Mouse (Mus musculus): ENCODE data around the gene Muc4. TPM values are rescaled to one million over a fixed set of nuclear protein-coding genes. Genes with fewer than 3 reads are reported as not detected.

Muc4 gene
- polyA plus RNA-seq, 1 experiment from 2014 or later, result not detected

DNA sequence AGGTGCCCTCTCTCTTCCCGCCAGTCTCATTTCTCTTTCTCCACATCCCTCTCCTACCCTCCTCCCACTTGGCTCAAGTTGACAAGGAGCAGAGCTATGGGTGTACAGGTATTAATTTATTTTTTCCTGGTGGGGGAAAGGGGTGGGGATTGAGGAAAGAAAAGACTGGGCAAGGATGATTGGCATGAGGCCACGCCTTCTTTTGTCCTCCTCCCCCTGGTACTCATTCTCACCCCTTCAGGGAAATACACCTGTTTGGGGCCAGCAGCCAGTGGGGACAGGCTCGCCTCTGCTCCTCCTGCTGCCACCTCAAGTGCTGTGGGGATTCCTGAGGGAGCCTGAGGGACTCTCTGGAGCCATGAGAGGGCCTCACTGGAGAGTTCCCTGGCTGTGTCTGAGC, 336 bp downstream of the Muc4 start:
- Histone ChIP-seq H3K27ac (no peak overlapping the region), H3K4me3 (no peak overlapping the region), H3K9ac (no peak overlapping the region), H3K4me2 (no peak overlapping the region), H3K27me3 (replicated peaks) (no peaks in the 10 kb centered on the region), H3K36me3 (replicated peaks) (no peaks in the 10 kb centered on the region), H3K4me1 (no peaks in the 10 kb centered on the region), H3K9me3 (no peaks in the 10 kb centered on the region)
- 68% methylated on average over 3 of the region's 3 CpGs for whole genome bisulfite sequencing
- ATAC-seq (replicated peaks), result no peak

DNA sequence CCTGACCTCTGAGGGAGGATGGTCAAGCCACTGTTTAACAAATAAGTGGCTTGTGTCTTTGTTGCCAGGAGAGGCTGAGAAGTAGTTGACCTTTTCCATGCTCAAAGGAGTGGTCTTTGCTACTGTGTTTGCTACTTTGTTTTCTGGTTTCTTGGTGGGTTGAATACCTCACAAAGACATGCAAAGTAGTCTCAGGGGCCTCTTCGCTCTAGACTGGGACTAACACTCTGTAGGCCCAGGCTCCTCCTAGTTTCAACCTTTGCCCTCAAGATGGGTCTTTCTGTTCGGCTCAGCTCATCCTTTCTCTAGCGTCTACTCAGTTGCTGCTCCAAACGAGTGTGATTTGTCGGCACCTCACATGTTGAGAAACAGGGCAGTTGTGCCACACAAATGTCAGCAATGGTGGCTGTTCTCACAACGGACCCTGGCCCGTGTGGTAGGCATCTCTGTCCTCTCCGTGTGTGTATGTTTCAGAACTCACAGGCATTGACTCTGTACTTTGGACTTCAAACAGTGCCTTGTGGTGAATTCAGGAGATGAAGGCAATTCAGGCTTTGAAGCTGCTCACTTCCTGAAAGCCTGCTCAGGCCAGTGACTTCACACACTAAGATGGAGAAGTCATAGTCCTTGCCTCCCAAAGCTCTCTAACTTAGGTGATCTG, 4.4 kb downstream of the Muc4 start:
- ATAC-seq (replicated peaks), result no peak
- Histone ChIP-seq H3K4me2 (no peak overlapping the region), H3K4me3 (no peak overlapping the region), H3K4me1 (no peaks in the 10 kb centered on the region), H3K27ac (no peak overlapping the region), H3K9me3 (no peaks in the 10 kb centered on the region), H3K27me3 (replicated peaks) (no peaks in the 10 kb centered on the region), H3K36me3 (replicated peaks) (no peaks in the 10 kb centered on the region), H3K9ac (no peak overlapping the region)
- WGBS, result 69% methylated on average over 8 of the region's 8 CpGs

DNA sequence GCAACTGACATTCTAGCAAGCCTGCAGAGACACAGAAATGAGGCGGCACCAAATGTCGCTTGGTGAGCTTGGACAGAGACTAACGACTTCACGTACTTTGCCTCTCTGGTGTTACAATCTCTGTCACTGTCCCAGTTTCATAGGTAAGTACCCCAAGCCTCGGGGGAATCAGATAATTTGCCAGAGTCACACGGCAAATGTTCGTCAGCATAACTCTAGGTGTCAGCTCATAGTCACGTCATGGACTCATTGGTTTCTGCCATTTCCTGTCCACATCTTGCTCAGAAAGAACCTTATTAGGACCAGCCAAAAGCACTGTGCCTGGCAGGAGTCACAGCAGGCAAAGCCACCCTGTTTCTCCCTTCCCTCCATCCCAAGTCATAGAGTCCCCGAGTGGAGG, 5.7 kb downstream of the Muc4 start:
- Histone ChIP-seq H3K27me3 (replicated peaks) (no peaks in the 10 kb centered on the region), H3K36me3 (replicated peaks) (no peaks in the 10 kb centered on the region), H3K9ac (no peak overlapping the region), H3K9me3 (no peaks in the 10 kb centered on the region), H3K4me2 (no peak overlapping the region), H3K4me1 (no peaks in the 10 kb centered on the region), H3K27ac (no peak overlapping the region), H3K4me3 (no peak overlapping the region)
- WGBS, result 80% methylated on average over 9 of the region's 9 CpGs
- no peak for ATAC-seq (replicated peaks)

DNA sequence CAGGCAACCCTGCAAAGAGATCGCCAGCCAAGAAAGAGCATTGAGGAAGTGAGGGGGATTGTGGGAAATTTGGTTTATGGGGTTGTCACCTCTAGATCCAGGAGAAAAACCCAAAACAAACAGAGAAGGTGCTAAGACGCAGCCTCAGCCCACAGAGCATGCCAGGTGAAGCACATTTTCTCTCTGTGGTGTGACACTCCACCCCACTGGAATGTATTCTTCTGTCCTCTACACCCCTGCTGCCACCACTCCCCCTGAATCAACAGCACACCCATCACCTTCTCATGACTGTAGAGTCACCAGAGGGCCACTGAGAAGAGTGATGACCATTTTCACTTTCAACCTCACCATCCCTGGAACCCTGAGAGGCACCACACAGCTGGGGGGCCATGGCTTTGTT, 7.0 kb downstream of the Muc4 start:
- no peaks in the 10 kb centered on the region for H3K27me3 ChIP-seq (replicated peaks)
- ATAC-seq (replicated peaks), result no peak
- no peaks in the 10 kb centered on the region for H3K4me1 ChIP-seq
- no peaks in the 10 kb centered on the region for H3K9me3 ChIP-seq
- H3K9ac ChIP-seq, result no peak overlapping the region
- no peak overlapping the region for H3K27ac ChIP-seq
- no peak overlapping the region for H3K4me2 ChIP-seq
- no peak overlapping the region for H3K4me3 ChIP-seq
- no peaks in the 10 kb centered on the region for H3K36me3 ChIP-seq (replicated peaks)
- WGBS, result 92% methylated on average over 2 of the region's 2 CpGs

DNA sequence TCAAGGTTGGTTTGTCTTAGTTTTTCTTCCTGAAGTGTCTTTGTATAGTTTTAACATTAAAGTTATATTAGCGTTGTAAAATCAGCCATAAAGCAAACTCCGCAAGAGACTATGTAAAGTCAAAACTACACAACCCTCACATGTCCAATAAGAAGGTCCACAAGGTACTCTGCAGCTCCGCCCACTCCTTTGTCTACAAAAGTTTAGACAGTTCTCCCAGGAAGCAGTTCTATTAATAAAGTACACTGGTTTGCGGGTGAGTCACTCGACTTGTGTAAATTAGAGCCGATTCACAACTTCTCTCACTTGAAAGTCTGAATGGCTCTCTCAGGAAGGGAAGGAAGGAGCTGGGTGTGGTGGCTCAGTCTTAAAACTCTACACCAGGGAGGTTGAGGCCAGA, 10.2 kb downstream of the Muc4 start:
- Histone ChIP-seq H3K4me2 (no peak overlapping the region), H3K27me3 (replicated peaks) (no peaks in the 10 kb centered on the region), H3K36me3 (replicated peaks) (no peaks in the 10 kb centered on the region), H3K4me3 (no peak overlapping the region), H3K9ac (no peak overlapping the region), H3K27ac (no peak overlapping the region), H3K9me3 (no peaks in the 10 kb centered on the region), H3K4me1 (no peaks in the 10 kb centered on the region)
- 65% methylated on average over 6 of the region's 6 CpGs for WGBS
- no peak for ATAC-seq (replicated peaks)

DNA sequence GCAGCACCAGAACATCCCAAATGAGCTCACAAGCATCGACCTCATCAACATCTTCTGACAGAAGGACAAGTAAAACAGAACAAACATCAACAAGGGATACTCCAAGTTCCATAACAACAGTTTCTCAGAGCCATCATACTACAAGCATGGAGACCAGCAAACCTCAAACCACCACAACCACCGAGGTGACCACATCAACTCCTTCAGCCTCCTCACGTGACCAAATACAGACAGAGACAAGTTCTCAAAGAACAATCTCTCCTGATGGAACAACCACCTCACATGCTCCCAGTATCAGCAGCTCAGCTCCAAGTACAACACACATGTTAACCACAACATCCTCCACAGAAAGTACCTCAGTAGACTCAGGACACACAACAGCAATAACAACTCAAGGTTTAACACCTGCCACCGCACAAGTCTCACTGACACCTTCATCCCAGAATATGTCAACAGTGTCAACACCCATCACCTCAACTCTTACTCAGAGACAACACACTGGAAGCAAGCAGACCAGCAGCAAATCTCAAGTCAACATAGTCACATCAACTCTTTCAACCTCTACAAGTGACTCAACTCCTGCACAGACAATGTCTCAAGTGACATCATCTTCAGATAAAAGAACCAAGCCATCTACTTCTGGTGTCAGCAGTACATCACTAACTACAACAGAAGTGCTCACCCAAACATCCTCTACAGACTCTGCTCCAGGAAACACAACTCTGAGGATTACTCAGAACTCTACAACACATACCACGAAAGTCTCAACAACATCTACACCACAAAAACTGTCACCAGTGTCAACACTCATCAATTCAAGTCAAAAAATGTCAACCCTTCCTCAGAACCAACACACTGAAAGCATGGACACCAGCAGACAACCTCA, 14.8 kb downstream of the Muc4 start:
- Histone ChIP-seq H3K9ac (no peak overlapping the region), H3K36me3 (replicated peaks) (no peaks in the 10 kb centered on the region), H3K4me3 (no peak overlapping the region), H3K9me3 (no peaks in the 10 kb centered on the region), H3K27me3 (replicated peaks) (no peaks in the 10 kb centered on the region), H3K4me2 (no peak overlapping the region), H3K27ac (no peak overlapping the region), H3K4me1 (no peaks in the 10 kb centered on the region)
- ATAC-seq (replicated peaks), result no peak
- 92% methylated on average over 5 of the region's 5 CpGs for WGBS

DNA sequence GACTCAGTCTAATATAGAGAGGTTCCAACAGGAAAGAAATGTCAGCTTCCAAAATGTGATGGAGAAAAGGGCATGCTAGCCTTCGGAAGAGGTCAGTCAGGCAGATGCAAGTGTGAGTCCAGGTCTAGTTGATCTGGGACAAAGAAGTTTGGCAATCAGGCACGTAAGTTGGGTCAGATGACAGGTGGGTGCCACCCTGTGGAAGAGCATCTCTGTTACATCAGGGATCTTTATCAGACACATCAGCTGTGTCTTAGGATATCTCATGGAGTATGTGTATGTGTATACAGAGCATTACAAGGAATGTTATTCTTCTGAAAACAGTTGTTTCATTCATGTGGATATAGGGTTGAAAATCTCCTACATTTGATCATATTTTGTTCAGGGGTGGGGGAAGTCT, 28.9 kb downstream of the Muc4 start:
- Histone ChIP-seq H3K9ac (no peak overlapping the region), H3K27me3 (replicated peaks) (no peaks in the 10 kb centered on the region), H3K9me3 (no peaks in the 10 kb centered on the region), H3K4me2 (no peak overlapping the region), H3K36me3 (replicated peaks) (no peaks in the 10 kb centered on the region), H3K4me1 (no peaks in the 10 kb centered on the region), H3K4me3 (no peak overlapping the region), H3K27ac (no peak overlapping the region)
- 85% methylated on average over 2 of the region's 2 CpGs for WGBS
- ATAC-seq (replicated peaks), result no peak

DNA sequence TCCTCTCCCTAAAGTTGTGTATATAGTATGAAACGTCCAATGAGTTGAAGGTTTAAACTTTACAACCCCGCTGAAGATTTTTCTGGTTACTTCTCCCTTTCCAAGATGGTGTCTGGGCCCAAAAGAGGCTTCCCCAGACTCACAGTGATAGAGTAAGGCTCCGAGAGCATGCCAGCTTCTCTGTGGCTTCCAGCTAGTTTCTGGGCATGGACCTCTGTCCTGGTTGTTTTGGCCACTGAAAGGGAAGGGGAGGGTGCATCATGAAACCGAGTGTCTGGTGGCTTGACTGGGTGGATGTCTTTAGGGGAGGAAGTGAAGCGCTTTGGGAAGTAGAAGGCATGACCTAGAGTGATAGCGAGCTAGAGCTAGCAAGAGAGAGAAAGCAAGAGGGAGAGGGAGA, 29.3 kb downstream of the Muc4 start:
- no peaks in the 10 kb centered on the region for H3K4me1 ChIP-seq
- H3K36me3 ChIP-seq (replicated peaks), result no peaks in the 10 kb centered on the region
- no peak overlapping the region for H3K27ac ChIP-seq
- 72% methylated on average over 6 of the region's 6 CpGs for WGBS
- H3K9me3 ChIP-seq, result no peaks in the 10 kb centered on the region
- H3K4me3 ChIP-seq, result no peak overlapping the region
- H3K4me2 ChIP-seq, result no peak overlapping the region
- no peak for ATAC-seq (replicated peaks)
- no peak overlapping the region for H3K9ac ChIP-seq
- H3K27me3 ChIP-seq (replicated peaks), result no peaks in the 10 kb centered on the region

DNA sequence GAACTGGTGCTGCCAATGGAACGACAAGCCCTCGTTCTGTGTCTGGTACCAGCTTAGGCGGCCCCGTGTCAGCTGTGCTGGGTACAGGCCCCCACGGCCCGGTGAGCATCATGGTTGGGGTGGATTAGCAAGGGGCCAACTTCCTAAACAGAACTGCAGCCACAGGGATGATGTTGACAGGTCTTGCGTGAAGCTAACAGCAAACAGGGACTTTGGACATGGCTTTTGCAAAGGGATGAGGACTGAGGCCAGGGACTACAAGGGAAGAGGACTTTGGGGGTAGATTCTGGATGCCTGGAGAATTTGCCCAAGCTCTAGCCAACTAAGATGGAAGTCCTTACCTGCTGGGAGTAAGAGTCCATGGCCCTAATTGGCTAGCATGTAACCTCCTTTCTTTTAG, 31.2 kb downstream of the Muc4 start:
- ATAC-seq (replicated peaks), result no peak
- no peaks in the 10 kb centered on the region for H3K9me3 ChIP-seq
- H3K36me3 ChIP-seq (replicated peaks), result no peaks in the 10 kb centered on the region
- no peak overlapping the region for H3K27ac ChIP-seq
- H3K9ac ChIP-seq, result no peak overlapping the region
- no peak overlapping the region for H3K4me3 ChIP-seq
- H3K4me2 ChIP-seq, result no peak overlapping the region
- no peaks in the 10 kb centered on the region for H3K27me3 ChIP-seq (replicated peaks)
- H3K4me1 ChIP-seq, result no peaks in the 10 kb centered on the region
- 98% methylated on average over 7 of the region's 7 CpGs for WGBS

DNA sequence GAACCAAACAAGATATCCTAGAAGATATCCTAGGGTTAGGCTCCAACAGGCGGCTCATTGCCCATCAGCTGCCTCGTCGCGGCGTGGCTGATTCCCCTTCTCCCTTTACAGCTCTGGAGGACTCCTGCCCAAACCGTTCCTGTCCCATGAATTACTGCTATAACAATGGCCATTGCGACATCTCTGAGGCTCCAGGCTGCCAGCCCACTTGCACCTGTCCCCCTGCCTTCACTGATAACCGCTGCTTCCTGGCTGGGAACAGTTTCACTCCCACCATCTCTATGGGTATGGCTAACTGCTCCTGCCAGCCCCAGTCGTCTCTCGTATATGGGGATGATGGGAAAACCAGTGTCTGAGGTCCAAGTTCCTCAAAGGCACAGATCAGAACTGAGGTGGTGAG, 41.0 kb downstream of the Muc4 start:
- Histone ChIP-seq H3K27ac (no peak overlapping the region), H3K4me2 (no peak overlapping the region), H3K27me3 (replicated peaks) (no peaks in the 10 kb centered on the region), H3K9ac (no peak overlapping the region), H3K9me3 (no peaks in the 10 kb centered on the region), H3K4me3 (no peak overlapping the region), H3K4me1 (no peaks in the 10 kb centered on the region), H3K36me3 (replicated peaks) (no peaks in the 10 kb centered on the region)
- ATAC-seq (replicated peaks), result no peak
- 78% methylated on average over 10 of the region's 10 CpGs for WGBS

DNA sequence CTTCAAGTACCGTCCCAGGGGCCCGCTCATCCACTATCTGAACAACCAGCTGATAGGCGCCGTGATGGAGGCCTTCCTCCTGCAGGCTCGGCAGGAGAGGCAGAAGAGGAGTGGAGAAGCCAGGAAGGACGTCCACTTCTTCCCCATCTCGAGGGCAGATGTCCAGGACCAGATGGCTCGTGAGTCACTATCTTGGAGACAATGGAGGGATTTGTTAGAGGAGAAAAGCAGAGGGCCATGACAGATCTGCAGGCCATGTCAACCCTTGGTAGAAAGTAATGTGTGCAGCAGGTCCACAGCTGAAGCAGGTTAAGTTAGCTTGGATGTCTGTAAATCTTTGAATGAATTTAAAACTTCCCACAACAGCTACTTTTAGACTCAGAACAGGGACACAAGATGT, 43.3 kb downstream of the Muc4 start:
- no peaks in the 10 kb centered on the region for H3K9me3 ChIP-seq
- 59% methylated on average over 8 of the region's 8 CpGs for WGBS
- H3K27me3 ChIP-seq (replicated peaks), result no peaks in the 10 kb centered on the region
- no peak overlapping the region for H3K27ac ChIP-seq
- no peak for ATAC-seq (replicated peaks)
- no peak overlapping the region for H3K9ac ChIP-seq
- no peaks in the 10 kb centered on the region for H3K36me3 ChIP-seq (replicated peaks)
- no peak overlapping the region for H3K4me3 ChIP-seq
- no peak overlapping the region for H3K4me2 ChIP-seq
- H3K4me1 ChIP-seq, result no peaks in the 10 kb centered on the region

DNA sequence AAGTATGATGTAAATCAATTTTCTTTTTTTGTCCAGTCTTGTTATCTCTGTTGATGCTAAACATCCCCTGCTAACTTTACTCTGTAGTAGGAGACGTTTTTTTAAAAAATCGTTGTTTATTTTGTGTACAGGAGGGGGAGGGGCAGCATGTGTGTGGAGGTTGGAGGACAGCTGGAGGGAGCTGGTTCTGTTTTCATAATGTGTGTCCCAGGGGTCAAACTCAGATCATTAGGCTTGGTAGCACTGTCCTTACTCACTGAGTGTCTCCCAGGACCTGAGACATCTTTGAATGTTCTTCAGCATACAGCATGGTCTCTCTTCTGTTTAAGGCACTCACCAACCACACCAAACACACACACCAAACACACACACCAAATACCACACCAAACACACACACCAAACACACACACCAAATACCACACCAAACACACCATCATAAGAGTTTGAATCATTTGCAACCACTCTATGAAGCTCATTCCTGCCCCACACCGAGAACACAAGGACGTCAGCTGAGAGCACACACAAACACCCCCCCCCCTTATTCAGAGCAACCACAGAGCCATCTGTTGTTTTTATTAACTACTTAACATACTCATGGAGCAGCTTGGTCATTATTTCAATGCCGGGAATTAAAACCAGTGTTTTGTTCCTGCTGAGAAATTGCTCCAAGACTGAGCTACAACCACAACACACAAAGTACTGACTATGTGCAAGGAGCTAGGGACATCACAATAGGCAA, 47.8 kb downstream of the Muc4 start:
- Histone ChIP-seq H3K27ac (no peak overlapping the region), H3K4me2 (no peak overlapping the region), H3K4me3 (no peak overlapping the region), H3K4me1 (no peaks in the 10 kb centered on the region), H3K9me3 (no peaks in the 10 kb centered on the region), H3K9ac (no peak overlapping the region), H3K36me3 (replicated peaks) (no peaks in the 10 kb centered on the region), H3K27me3 (replicated peaks) (no peaks in the 10 kb centered on the region)
- WGBS, result 40% methylated on average over 5 of the region's 5 CpGs
- no peak for ATAC-seq (replicated peaks)
